Mouse (Mus musculus) heart, embryonic 16.5 days (tissue): ENCODE data around the gene Trim33. TPM values are rescaled to one million over a fixed set of nuclear protein-coding genes. Genes with fewer than 3 reads are reported as not detected.
A peak's percentile ranks its signal among the peaks of the same experiment; 100 is the strongest.

ENCODE experiments used
- ATAC-seq: fragments of 200-750 bp; cut with Nextera tagmentation; replicated peaks from 2 replicates; pipeline ENCODE4 v1.8.0; 2017; ENCODE audit warnings: moderate number of reproducible peaks; ENCODE audit not compliant: insufficient read depth, low FRiP score; ENCODE audit errors: extremely low read depth
- H3K27ac ChIP-seq: fragments of 300-500 bp; sonication (generic); 2 replicates; pipeline ENCODE4 v1.5.1; 2014; ENCODE audit warnings: mild to moderate bottlenecking, low read length, control low read depth, moderate library complexity
- H3K27me3 ChIP-seq: fragments of 300-500 bp; sonication (generic); 2 replicates; pipeline ENCODE4 v1.6.1; 2014; ENCODE audit warnings: low read length, mixed read lengths; ENCODE audit not compliant: control insufficient read depth, insufficient read depth
- H3K36me3 ChIP-seq: fragments of 300-500 bp; sonication (generic); 2 replicates; pipeline ENCODE4 v1.6.1; 2014; ENCODE audit not compliant: control insufficient read depth, insufficient read depth
- H3K4me1 ChIP-seq: fragments of 300-500 bp; sonication (generic); 2 replicates; pipeline ENCODE4 v1.6.1; 2014; ENCODE audit warnings: low read length, mixed read lengths; ENCODE audit not compliant: control insufficient read depth, insufficient read depth
- H3K4me2 ChIP-seq: fragments of 300-500 bp; sonication (generic); 2 replicates; pipeline ENCODE4 v1.6.1; 2014; ENCODE audit warnings: low read depth, mild to moderate bottlenecking, control low read depth, low read length
- H3K4me3 ChIP-seq: fragments of 300-500 bp; sonication (generic); 2 replicates; pipeline ENCODE4 v1.5.1; 2014; ENCODE audit warnings: mild to moderate bottlenecking, control low read depth, low read length
- H3K9ac ChIP-seq: fragments of 300-500 bp; sonication (generic); 2 replicates; pipeline ENCODE4 v1.6.1; 2014; ENCODE audit warnings: low read length, control low read depth
- H3K9me3 ChIP-seq: fragments of 300-500 bp; sonication (generic); replicated peaks from 2 replicates; pipeline ENCODE4 v1.6.1; 2016; ENCODE audit warnings: low read length; ENCODE audit not compliant: control insufficient read depth
- WGBS: fragments of 180-500 bp; shearing (Covaris S2); extraction: QIAGEN DNeasy Blood & Tissue Kit; methylation state at CpG from one replicate; pipeline ENCODE4 v1.1.7; 2014; 5-methylcytosine and 5-hydroxymethylcytosine counted together
- polyA plus RNA-seq: library from polyadenylated mRNA; unstranded; fragments of >200 nt; fragmentation: Nextera tagmentation; extraction: Ambion mirVana; gene quantifications from 2 replicates; pipeline ENCODE4 v1.2.1, GENCODE M21; 2015

Trim33 gene
- polyA plus RNA-seq, 1 experiment from 2014 or later: 12.1 TPM

- peaks cover 7% of the 10 kb centered on the region for H3K9me3 ChIP-seq
- no peak overlapping the region for H3K9ac ChIP-seq
- WGBS: 75% methylated on average over 5 of the region's 5 CpGs
- peak overlapping the region; percentile 73 for H3K27ac ChIP-seq
- H3K4me1 ChIP-seq: no peaks in the 10 kb centered on the region
- H3K36me3 ChIP-seq: no peaks in the 10 kb centered on the region
- H3K27me3 ChIP-seq: no peaks in the 10 kb centered on the region
- ATAC-seq: peak; percentile 58
- H3K4me2 ChIP-seq: 0 out of 2 replicates have a peak overlapping the region, but pooled peaks have one; percentile 9
- no peak overlapping the region for H3K4me3 ChIP-seq
Measured at GRCm38 (mm10) chr3:103385383-103386291, 106.5 kb downstream of the Trim33 start.

- no peak overlapping the region for H3K4me3 ChIP-seq
- WGBS: 84% methylated on average over 16 of the region's 16 CpGs
- no peak overlapping the region for H3K9ac ChIP-seq
- H3K27me3 ChIP-seq: no peaks in the 10 kb centered on the region
- no peak overlapping the region for H3K4me2 ChIP-seq
- H3K36me3 ChIP-seq: no peaks in the 10 kb centered on the region
- H3K27ac ChIP-seq: peak overlapping the region; percentile 67; the same call in 1 of the 2 replicates
- no peaks in the 10 kb centered on the region for H3K4me1 ChIP-seq
- peak; percentile 64; the same call in 1 of the 2 replicates for ATAC-seq
- H3K9me3 ChIP-seq: peaks cover 7% of the 10 kb centered on the region
Measured at GRCm38 (mm10) chr3:103386292-103387031, 107.4 kb downstream of the Trim33 start.

GRCm38 (mm10) chr3:103392613-103393258 is 113.6 kb downstream of the Trim33 start:
- 4% methylated on average over 3 of the region's 3 CpGs for WGBS

GRCm38 (mm10) chr3:103393283-103394060 is 114.4 kb downstream of the Trim33 start:
- H3K27me3 ChIP-seq: no peaks in the 10 kb centered on the region
- no peak for ATAC-seq
- H3K9me3 ChIP-seq: no peaks in the 10 kb centered on the region
- no peak overlapping the region for H3K9ac ChIP-seq
- H3K27ac ChIP-seq: no peak overlapping the region
- no peak overlapping the region for H3K4me3 ChIP-seq
- WGBS: 78% methylated on average over 14 of the region's 14 CpGs
- H3K4me1 ChIP-seq: no peaks in the 10 kb centered on the region
- no peaks in the 10 kb centered on the region for H3K36me3 ChIP-seq
- H3K4me2 ChIP-seq: no peak overlapping the region

More at GRCm38 (mm10) chr3:103392613-103393258, 113.6 kb downstream of the Trim33 start:
- Histone ChIP-seq H3K27ac (no peak overlapping the region), H3K4me1 (no peaks in the 10 kb centered on the region), H3K27me3 (no peaks in the 10 kb centered on the region), H3K9me3 (no peaks in the 10 kb centered on the region), H3K4me2 (no peak overlapping the region), H3K4me3 (no peak overlapping the region), H3K9ac (no peak overlapping the region), H3K36me3 (no peaks in the 10 kb centered on the region)
- peak; percentile 49; the same call in 1 of the 2 replicates for ATAC-seq

- H3K4me3 ChIP-seq: no peak overlapping the region
- H3K9me3 ChIP-seq: no peaks in the 10 kb centered on the region
- no peaks in the 10 kb centered on the region for H3K36me3 ChIP-seq
- no peaks in the 10 kb centered on the region for H3K27me3 ChIP-seq
- no peak overlapping the region for H3K9ac ChIP-seq
- H3K4me2 ChIP-seq: no peak overlapping the region
- no peaks in the 10 kb centered on the region for H3K4me1 ChIP-seq
- WGBS: 76% methylated on average over 2 of the region's 2 CpGs
- ATAC-seq: no peak
- H3K27ac ChIP-seq: no peak overlapping the region
Measured at GRCm38 (mm10) chr3:103394121-103394520, 115.0 kb downstream of the Trim33 start.

- Histone ChIP-seq H3K4me2 (no peak overlapping the region), H3K4me3 (no peak overlapping the region), H3K27ac (no peak overlapping the region), H3K4me1 (no peaks in the 10 kb centered on the region), H3K27me3 (no peaks in the 10 kb centered on the region), H3K9me3 (no peaks in the 10 kb centered on the region), H3K36me3 (no peaks in the 10 kb centered on the region), H3K9ac (no peak overlapping the region)
- ATAC-seq: no peak; the same call in 1 of the 2 replicates
- 66% methylated on average over 3 of the region's 3 CpGs for WGBS
Measured at GRCm38 (mm10) chr3:103397523-103397922, 118.4 kb downstream of the Trim33 start.

GRCm38 (mm10) chr3:103400807-103401206 is 121.7 kb downstream of the Trim33 start:
- H3K27me3 ChIP-seq: no peaks in the 10 kb centered on the region
- no peaks in the 10 kb centered on the region for H3K36me3 ChIP-seq
- H3K4me2 ChIP-seq: no peak overlapping the region
- H3K9me3 ChIP-seq: no peaks in the 10 kb centered on the region
- H3K27ac ChIP-seq: no peak overlapping the region
- no peak overlapping the region for H3K9ac ChIP-seq
- 82% methylated on average over 6 of the region's 6 CpGs for WGBS
- H3K4me1 ChIP-seq: no peaks in the 10 kb centered on the region
- no peak overlapping the region for H3K4me3 ChIP-seq
- ATAC-seq: no peak

GRCm38 (mm10) chr3:103401342-103402098 is 122.4 kb downstream of the Trim33 start:
- H3K36me3 ChIP-seq: no peaks in the 10 kb centered on the region
- 54% methylated on average over 17 of the region's 17 CpGs for WGBS
- H3K4me3 ChIP-seq: no peak overlapping the region
- H3K4me2 ChIP-seq: no peak overlapping the region
- H3K9me3 ChIP-seq: no peaks in the 10 kb centered on the region
- H3K27me3 ChIP-seq: no peaks in the 10 kb centered on the region
- no peak overlapping the region for H3K27ac ChIP-seq
- ATAC-seq: no peak
- H3K4me1 ChIP-seq: no peaks in the 10 kb centered on the region
- H3K9ac ChIP-seq: no peak overlapping the region
